Mouse (Mus musculus): ENCODE measurements at regions not wholly inside any gene's neighbourhood (a gene's known extent, or its start where the extent isn't known, plus 50 kb on each side); places are given as distances from the start of the nearest gene placed in this dataset.

GRCm38 (mm10) chr5:12751514-12751913 lies 368.3 kb downstream of the Sema3d start (continued):
- no peak for TF ChIP-seq RAD21 (IDR thresholded peaks at IDR 0.05; ENCODE audit: low read depth, low read length)

DNA sequence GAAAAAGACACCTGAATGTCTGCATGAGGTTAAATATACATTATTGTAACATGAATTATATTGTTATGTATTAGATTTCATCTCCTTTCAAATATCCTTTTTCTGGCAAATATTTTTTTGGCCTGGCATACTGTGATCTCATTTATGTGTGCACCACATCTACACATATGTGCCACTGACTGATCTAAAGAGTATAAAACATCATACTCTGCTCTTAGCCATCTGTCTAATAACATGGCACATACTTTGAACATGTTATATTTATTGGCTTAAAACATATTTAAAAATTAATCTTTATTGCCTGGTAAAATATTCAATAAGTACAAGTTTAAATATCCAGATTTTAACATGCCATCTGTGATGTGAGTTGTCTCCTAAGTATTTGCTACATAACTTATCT lies 365.6 kb upstream of the Sema3a start:
- no peaks in the 10 kb centered on the region; a peak in 1 of 4 replicates for H3K27me3 ChIP-seq (ENCODE audit: control insufficient read depth in 1 of 2, insufficient read depth in 2 of 2, low read length in 2 of 2)
- H3K36me3 ChIP-seq (ENCODE audit: control insufficient read depth in 1 of 2, insufficient read depth in 2 of 2, low read length in 2 of 2): no peaks in the 10 kb centered on the region
- H3K4me3 ChIP-seq (ENCODE audit: control insufficient read depth in 1 of 2, insufficient read depth in 1 of 2, low read depth in 2 of 2, low read length in 2 of 2): no peak overlapping the region
- no peak for DNase-seq (ENCODE audit: low read depth, low spot score)
- TF ChIP-seq HCFC1 (IDR thresholded peaks at IDR 0.05; ENCODE audit: low read depth, low read length): no peak
- TF ChIP-seq EP300 (IDR thresholded peaks at IDR 0.05; ENCODE audit: low read depth in 1 of 2, low read length in 2 of 2): no peak
- TF ChIP-seq ELF1 (IDR thresholded peaks at IDR 0.05; ENCODE audit: low read depth, low read length): no peak
- TF ChIP-seq TCF12 (IDR thresholded peaks at IDR 0.05; ENCODE audit: low read depth, low read length): no peak
- no peak for TF ChIP-seq NRF1 (IDR thresholded peaks at IDR 0.05; ENCODE audit: insufficient read depth, low read depth, low read length, poor library complexity, severe bottlenecking)
- no peak for TF ChIP-seq ZNF384 (IDR thresholded peaks at IDR 0.05; ENCODE audit: low read depth, low read length)
- no peaks in the 10 kb centered on the region for H3K79me2 ChIP-seq (ENCODE audit: control insufficient read depth, insufficient read depth, low read length, poor library complexity)
- H3K9me3 ChIP-seq (replicated peaks; ENCODE audit: insufficient read depth, low read length): no peaks in the 10 kb centered on the region
- H3K27ac ChIP-seq (ENCODE audit: control insufficient read depth, low read depth, low read length): no peak overlapping the region
- no peak overlapping the region for H3K9ac ChIP-seq (ENCODE audit: control insufficient read depth, low read depth, low read length, poor library complexity, severe bottlenecking)
- no peaks in the 10 kb centered on the region for H3K4me1 ChIP-seq (ENCODE audit: control insufficient read depth in 1 of 2, insufficient read depth in 2 of 2, low read length in 2 of 2)

- Histone ChIP-seq H3K9me3 (replicated peaks; ENCODE audit: insufficient read depth, low read length) (no peaks in the 10 kb centered on the region), H3K79me2 (ENCODE audit: control insufficient read depth, insufficient read depth, low read length, poor library complexity) (no peaks in the 10 kb centered on the region), H3K4me1 (ENCODE audit: control insufficient read depth in 1 of 2, insufficient read depth in 2 of 2, low read length in 2 of 2) (no peaks in the 10 kb centered on the region), H3K4me3 (ENCODE audit: control insufficient read depth in 1 of 2, insufficient read depth in 1 of 2, low read depth in 2 of 2, low read length in 2 of 2) (no peak overlapping the region), H3K36me3 (ENCODE audit: control insufficient read depth in 1 of 2, insufficient read depth in 2 of 2, low read length in 2 of 2) (no peaks in the 10 kb centered on the region), H3K27me3 (ENCODE audit: control insufficient read depth in 1 of 2, insufficient read depth in 2 of 2, low read length in 2 of 2) (no peaks in the 10 kb centered on the region), H3K9ac (ENCODE audit: control insufficient read depth, low read depth, low read length, poor library complexity, severe bottlenecking) (no peak overlapping the region), H3K27ac (ENCODE audit: control insufficient read depth, low read depth, low read length) (no peak overlapping the region)
- no peak for TF ChIP-seq MAZ (IDR thresholded peaks at IDR 0.05; ENCODE audit: low read depth, low read length)
- no peak for TF ChIP-seq KAT2A (conservative IDR thresholded peaks at IDR 0.05; ENCODE audit: low read depth, low read length)
- no peak for TF ChIP-seq JUND (IDR thresholded peaks at IDR 0.05; ENCODE audit: low read depth, low read length)
- TF ChIP-seq POLR2AphosphoS2 (IDR thresholded peaks at IDR 0.05; ENCODE audit: low read length): no peak
- TF ChIP-seq RAD21 (IDR thresholded peaks at IDR 0.05; ENCODE audit: low read depth, low read length): no peak
- TF ChIP-seq ZNF384 (IDR thresholded peaks at IDR 0.05; ENCODE audit: low read depth, low read length): no peak
- TF ChIP-seq GABPA (IDR thresholded peaks at IDR 0.05; ENCODE audit: low read depth, low read length): no peak
- no peak for TF ChIP-seq NRF1 (IDR thresholded peaks at IDR 0.05; ENCODE audit: insufficient read depth, low read depth, low read length, poor library complexity, severe bottlenecking)
- no peak for TF ChIP-seq MYB (IDR thresholded peaks at IDR 0.05; ENCODE audit: low read depth, low read length)
- no peak for TF ChIP-seq USF2 (IDR thresholded peaks at IDR 0.05; ENCODE audit: borderline replicate concordance in 1 of 2, insufficient read depth in 1 of 2, low read depth in 1 of 2, low read length in 2 of 2)
- TF ChIP-seq MAFK (IDR thresholded peaks at IDR 0.05; ENCODE audit: borderline replicate concordance, low read depth, low read length): no peak
- TF ChIP-seq SIN3A (IDR thresholded peaks at IDR 0.05; ENCODE audit: low read length): no peak
- no peak for TF ChIP-seq USF1 (IDR thresholded peaks at IDR 0.05; ENCODE audit: low read depth, low read length)
- no peak for TF ChIP-seq UBTF (IDR thresholded peaks at IDR 0.05; ENCODE audit: borderline replicate concordance, insufficient read depth, low read depth, low read length)
- no peak for TF ChIP-seq CHD1 (IDR thresholded peaks at IDR 0.05; ENCODE audit: low read depth, low read length)
- no peak for TF ChIP-seq NELFE (IDR thresholded peaks at IDR 0.05; ENCODE audit: low read depth, low read length)
- no peak for TF ChIP-seq HCFC1 (IDR thresholded peaks at IDR 0.05; ENCODE audit: low read depth, low read length)
- TF ChIP-seq EP300 (IDR thresholded peaks at IDR 0.05; ENCODE audit: low read depth in 1 of 2, low read length in 2 of 2): no peak
- TF ChIP-seq CTCF (IDR thresholded peaks at IDR 0.05 in 2 of 3, conservative IDR thresholded peaks at IDR 0.05 in 1 of 3; ENCODE audit: control insufficient read depth in 1 of 3, insufficient read depth in 1 of 3, low read depth in 2 of 3, low read length in 3 of 3, poor library complexity in 1 of 3, severe bottlenecking in 1 of 3): no peak
- DNase-seq (ENCODE audit: low read depth, low spot score): no peak
These were observed 357.8 kb upstream of the Sema3a start for GRCm38 (mm10) chr5:12767383-12767782.

Measured in MEL (cell line).